Mouse (Mus musculus) liver, embryonic 14.5 days (tissue): Measurements from ENCODE around the gene Pgk1. TPM values are rescaled to one million over a fixed set of nuclear protein-coding genes. Genes with fewer than 3 reads are reported as not detected.
"Not testable (repeated sequence)": the region's sequence is repeated elsewhere in the genome, so short reads cannot be mapped to it uniquely, and the experiment has no call there.

Experiments
- ATAC-seq: fragments of 200-750 bp; cut with Nextera tagmentation; 2 replicates; pipeline ENCODE4 v1.8.0; 2017; ENCODE audit warnings: moderate number of reproducible peaks, mild to moderate bottlenecking, moderate library complexity; ENCODE audit not compliant: insufficient read depth
- DNase-seq, 3 experiments: peaks; one replicate each; pipeline ENCODE4 v3.0.0-alpha.2; 2012 to 2013; ENCODE audit warnings: low read depth in 3 of 3, low spot score in 3 of 3
- H3K27ac ChIP-seq: fragments of 300-500 bp; sonication (generic); 2 replicates; pipeline ENCODE4 v1.5.1; 2014; ENCODE audit warnings: moderate library complexity, mild to moderate bottlenecking, control low read depth, inconsistent platforms
- H3K27me3 ChIP-seq: fragments of 300-500 bp; sonication (generic); 2 replicates; pipeline ENCODE4 v1.6.1; 2014; ENCODE audit warnings: mild to moderate bottlenecking, low read length, moderate library complexity; ENCODE audit not compliant: control insufficient read depth, insufficient read depth
- H3K36me3 ChIP-seq: fragments of 300-500 bp; sonication (generic); replicated peaks from 2 replicates; pipeline ENCODE4 v1.6.1; 2014; ENCODE audit warnings: low read depth; ENCODE audit not compliant: control insufficient read depth, insufficient read depth
- H3K4me1 ChIP-seq, 2 experiments: fragments of 200-500 bp in 1 of 2; fragments of 300-500 bp in 1 of 2; sonication (generic) in 1 of 2; replicated peaks; 2 replicates each; pipeline ENCODE4 v1.6.1; 2012 to 2014; ENCODE audit warnings: antibody characterized with exemption in 1 of 2, inconsistent platforms in 1 of 2, low read length in 1 of 2; ENCODE audit not compliant: control insufficient read depth in 2 of 2, insufficient read depth in 2 of 2
- H3K4me2 ChIP-seq: fragments of 300-500 bp; sonication (generic); 2 replicates; pipeline ENCODE4 v1.6.1; 2014; ENCODE audit warnings: low read depth, mild to moderate bottlenecking, control low read depth, moderate library complexity
- H3K4me3 ChIP-seq, 2 experiments: fragments of 200-500 bp in 1 of 2; fragments of 300-500 bp in 1 of 2; sonication (generic) in 1 of 2; 2 replicates each; pipeline ENCODE4 v1.5.1; 2012 to 2014; ENCODE audit warnings: low read depth in 2 of 2, low read length in 2 of 2, mild to moderate bottlenecking in 2 of 2, control low read depth in 1 of 2, inconsistent platforms in 1 of 2, moderate library complexity in 1 of 2; ENCODE audit not compliant: insufficient read depth in 1 of 2
- H3K9ac ChIP-seq: fragments of 300-500 bp; sonication (generic); replicated peaks from 2 replicates; pipeline ENCODE4 v1.6.1; 2014; ENCODE audit warnings: mild to moderate bottlenecking, control low read depth, moderate library complexity
- H3K9me3 ChIP-seq: fragments of 300-500 bp; sonication (generic); 2 replicates; pipeline ENCODE4 v1.6.1; 2016; ENCODE audit warnings: low read length, mixed read lengths; ENCODE audit not compliant: control insufficient read depth
- CTCF ChIP-seq: IDR thresholded peaks from 2 replicates; pipeline ENCODE4 v1.5.1; 2016; ENCODE audit warnings: antibody characterized with exemption, low read depth, control low read depth
- EP300 ChIP-seq: IDR thresholded peaks from 2 replicates; pipeline ENCODE4 v1.6.1; 2016; ENCODE audit warnings: antibody characterized with exemption, low read depth
- WGBS: fragments of 180-500 bp; shearing (Covaris S2); extraction: QIAGEN DNeasy Blood & Tissue Kit; methylation state at CpG from one replicate; pipeline ENCODE4 v1.1.7; 2014; ENCODE audit not compliant: insufficient replicate concordance; 5-methylcytosine and 5-hydroxymethylcytosine counted together
- polyA plus RNA-seq, 2 experiments: library from polyadenylated mRNA; depleted of rRNA in 1 of 2; stranded (reverse) in 1 of 2; unstranded in 1 of 2; fragments of >200 nt; fragmentation: Nextera tagmentation in 1 of 2; extraction: Ambion mirVana in 1 of 2; gene quantifications; 2 replicates each; pipeline versions ENCODE4 v1.2.1 to v1.2.3; 2012 to 2014

Gene Pgk1
- polyA plus RNA-seq, 2 experiments: 148 to 153 TPM

DNA sequence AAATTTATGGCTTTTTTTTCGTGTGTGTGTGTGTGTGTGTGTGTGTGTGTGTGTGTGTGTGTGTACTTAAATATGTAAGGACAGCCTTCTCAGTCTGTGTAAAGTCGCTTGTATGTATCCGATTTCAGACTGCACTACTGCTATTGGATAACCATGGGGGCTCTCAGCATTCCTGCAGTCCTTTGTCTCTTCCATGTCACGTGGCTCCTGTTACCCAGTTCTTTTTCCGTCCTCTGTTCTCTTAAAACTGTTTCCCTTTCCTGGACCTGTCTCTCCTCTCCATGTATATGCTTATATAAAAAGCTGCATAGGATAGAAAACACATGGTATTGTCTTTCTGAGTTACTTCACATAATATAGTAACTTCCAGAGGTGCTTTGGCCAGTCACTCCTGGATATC lies 1.2 kb upstream of the Pgk1 start:
- H3K27me3 ChIP-seq: no peaks in the 10 kb centered on the region
- H3K4me3 ChIP-seq: no peak overlapping the region
- no peak overlapping the region for H3K27ac ChIP-seq
- DNase-seq (no peak), ATAC-seq (no peak)
- H3K9me3 ChIP-seq: no peaks in the 10 kb centered on the region
- H3K9ac ChIP-seq: no peak overlapping the region
- H3K4me2 ChIP-seq: peak overlapping the region; percentile 73; the same call in 1 of the 2 replicates
- 54% methylated on average over 5 of the region's 5 CpGs for WGBS
- peaks cover 0 to 16% of the 10 kb centered on the region in 2 experiments; a peak in 2 of 4 replicates for H3K4me1 ChIP-seq
- H3K36me3 ChIP-seq: no peaks in the 10 kb centered on the region
- no peak for TF ChIP-seq EP300
- no peak for TF ChIP-seq CTCF

DNA sequence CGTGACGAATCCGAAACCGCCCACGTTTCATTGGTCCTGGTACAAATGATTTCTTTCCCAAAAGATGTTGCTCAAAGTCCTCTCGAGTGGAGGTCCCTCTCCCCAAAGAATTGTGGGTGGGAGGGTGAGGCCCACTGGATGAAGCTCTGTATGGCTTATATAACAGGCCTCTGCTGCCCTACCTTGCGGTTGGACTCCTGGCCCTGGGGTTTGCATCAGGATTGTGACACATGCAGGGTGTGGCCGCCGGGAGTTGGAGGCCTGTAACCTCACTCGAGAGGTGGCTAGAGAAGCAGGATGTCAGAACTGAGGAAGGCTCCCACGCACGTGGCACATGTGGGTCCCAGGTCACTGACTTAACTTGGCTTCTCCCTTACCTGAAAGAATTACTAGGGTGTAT lies 837 bp downstream of the Pgk1 start:
- Histone ChIP-seq H3K27me3 (no peaks in the 10 kb centered on the region), H3K4me1 (peaks cover 0 to 16% of the 10 kb centered on the region in 2 experiments; a peak in 2 of 4 replicates), H3K9ac (peak overlapping the region; percentile 58), H3K4me3 (peak overlapping the region; percentile 60 to 65), H3K9me3 (no peaks in the 10 kb centered on the region), H3K27ac (peak overlapping the region; percentile 35), H3K4me2 (peak overlapping the region; percentile 78), H3K36me3 (no peaks in the 10 kb centered on the region)
- ATAC-seq (no peak), DNase-seq (no peak)
- 14% methylated on average over 12 of the region's 12 CpGs for WGBS
- no peak for TF ChIP-seq EP300
- no peak for TF ChIP-seq CTCF

DNA sequence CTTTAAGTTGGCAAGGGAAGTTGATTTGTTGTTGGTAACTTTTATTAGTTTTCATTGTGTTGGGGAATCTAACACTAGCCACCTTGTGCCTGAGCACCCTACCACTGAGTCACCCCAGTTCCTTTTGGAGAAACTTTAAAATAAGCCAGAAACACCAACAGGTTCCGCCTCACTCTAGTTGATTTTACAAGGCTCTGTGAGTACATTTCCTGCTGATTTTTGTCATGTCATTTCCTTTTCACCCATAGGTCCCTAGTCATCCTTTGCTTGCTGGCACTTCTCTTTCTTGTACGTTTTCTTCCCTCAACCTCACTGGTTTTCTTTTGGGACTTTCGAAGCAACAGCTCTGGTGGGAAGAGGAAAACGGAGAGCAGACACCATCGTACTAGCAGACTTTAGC lies 2.5 kb downstream of the Pgk1 start:
- peak overlapping the region; percentile 60 to 65; a peak in 3 of 4 replicates for H3K4me3 ChIP-seq
- H3K4me2 ChIP-seq: peak overlapping the region; percentile 78
- DNase-seq (no peak), ATAC-seq (no peak)
- no peaks in the 10 kb centered on the region for H3K36me3 ChIP-seq
- H3K27me3 ChIP-seq: no peaks in the 10 kb centered on the region
- H3K9ac ChIP-seq: no peak overlapping the region; the same call in 1 of the 2 replicates
- WGBS: 21% methylated on average over 5 of the region's 5 CpGs
- TF ChIP-seq CTCF: no peak
- no peak for TF ChIP-seq EP300
- no peak overlapping the region for H3K27ac ChIP-seq
- H3K4me1 ChIP-seq: peaks cover 0 to 16% of the 10 kb centered on the region in 2 experiments; a peak in 2 of 4 replicates
- H3K9me3 ChIP-seq: no peaks in the 10 kb centered on the region

DNA sequence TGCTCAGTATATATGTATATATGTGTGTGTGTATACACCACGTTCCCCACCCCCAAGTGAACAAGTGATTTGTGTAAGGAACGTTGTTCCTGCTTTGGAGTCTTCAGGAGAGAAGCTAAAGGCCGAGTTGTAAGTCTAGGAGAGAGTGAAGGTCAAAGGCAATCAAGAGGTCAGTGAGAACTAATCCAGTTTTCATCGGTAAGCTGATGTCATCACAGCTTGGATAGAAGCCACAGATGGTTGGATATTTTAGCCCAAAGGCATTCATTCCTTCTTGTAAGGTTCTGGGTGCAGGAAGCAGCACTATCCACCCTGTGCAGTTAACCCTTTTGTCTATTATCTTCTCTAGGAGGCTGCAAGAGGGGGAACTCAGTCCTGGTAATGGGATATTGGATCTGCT lies 3.2 kb downstream of the Pgk1 start:
- Histone ChIP-seq H3K4me3 (peak overlapping the region in 1 of 2 experiments; percentile 3; a peak in 1 of 4 replicates), H3K9ac (no peak overlapping the region), H3K4me1 (peaks cover 0 to 16% of the 10 kb centered on the region in 2 experiments; a peak in 2 of 4 replicates), H3K9me3 (no peaks in the 10 kb centered on the region), H3K36me3 (no peaks in the 10 kb centered on the region), H3K27ac (no peak overlapping the region), H3K4me2 (peak overlapping the region; percentile 78), H3K27me3 (no peaks in the 10 kb centered on the region)
- TF ChIP-seq CTCF: no peak
- no peak for TF ChIP-seq EP300
- DNase-seq (no peak), ATAC-seq (no peak)
- WGBS: 28% methylated on average over 4 of the region's 4 CpGs

DNA sequence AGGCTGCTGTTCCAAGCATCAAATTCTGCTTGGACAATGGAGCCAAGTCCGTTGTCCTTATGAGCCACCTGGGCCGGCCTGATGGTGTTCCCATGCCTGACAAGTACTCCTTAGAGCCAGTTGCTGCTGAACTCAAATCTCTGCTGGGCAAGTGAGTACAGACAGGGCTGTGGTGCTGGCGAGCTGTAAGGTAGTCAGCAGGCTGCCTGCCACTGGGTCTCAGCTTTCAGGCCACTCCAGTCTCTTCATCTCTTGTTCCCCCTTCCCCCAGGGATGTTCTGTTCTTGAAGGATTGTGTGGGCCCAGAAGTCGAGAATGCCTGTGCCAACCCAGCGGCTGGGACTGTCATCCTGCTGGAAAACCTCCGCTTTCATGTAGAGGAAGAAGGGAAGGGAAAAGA lies 7.5 kb downstream of the Pgk1 start:
- not testable (repeated sequence) for H3K27ac ChIP-seq, H3K27me3 ChIP-seq, H3K9me3 ChIP-seq, H3K4me3 ChIP-seq, H3K4me2 ChIP-seq, DNase-seq, H3K36me3 ChIP-seq, H3K4me1 ChIP-seq, H3K9ac ChIP-seq, ATAC-seq
- WGBS: 72% methylated on average over 6 of the region's 6 CpGs
